Mouse (Mus musculus): ENCODE results near the gene Ipo5. TPM values are rescaled to one million over a fixed set of nuclear protein-coding genes. Genes with fewer than 3 reads are reported as not detected.
A peak's percentile ranks its signal among the peaks of the same experiment; 100 is the strongest.

The Ipo5 gene
- total and polyA plus RNA-seq, 2 experiments from 2014 or later = 46.5 to 65.4 TPM

- H3K4me3 ChIP-seq (ENCODE audit: low read depth, low read length) = no peak overlapping the region
- TF ChIP-seq CTCF (IDR thresholded peaks at IDR 0.05) = peak; percentile 82
- H3K9ac ChIP-seq (replicated peaks; ENCODE audit: low read length, poor library complexity, severe bottlenecking) = no peak overlapping the region
- peak; percentile 69 for DNase-seq (ENCODE audit: low spot score)
- no peak for ATAC-seq (ENCODE audit: low FRiP score)
- no peak overlapping the region for H3K27ac ChIP-seq (ENCODE audit: low read depth, low read length)
- H3K36me3 ChIP-seq (ENCODE audit: insufficient read depth, low read length) = no peaks in the 10 kb centered on the region
- H3K9me3 ChIP-seq (ENCODE audit: low read length) = no peaks in the 10 kb centered on the region
- 52% methylated on average over 3 of the region's 3 CpGs for WGBS
- no peak overlapping the region for H3K4me2 ChIP-seq (ENCODE audit: low read depth, low read length, poor library complexity, severe bottlenecking)
- no peaks in the 10 kb centered on the region for H3K27me3 ChIP-seq (ENCODE audit: insufficient read depth, low read length)
- no peaks in the 10 kb centered on the region for H3K4me1 ChIP-seq (ENCODE audit: insufficient read depth, low read length)
These were observed 68.5 kb downstream of the Ipo5 start for GRCm38 (mm10) chr14:120979559-120979958.

- no peaks in the 10 kb centered on the region for H3K27me3 ChIP-seq (ENCODE audit: insufficient read depth, low read length)
- TF ChIP-seq CTCF (IDR thresholded peaks at IDR 0.05) = no peak
These were observed 78.1 kb downstream of the Ipo5 start for GRCm38 (mm10) chr14:120989126-120989525.

More at GRCm38 (mm10) chr14:120989126-120989525, 78.1 kb downstream of the Ipo5 start:
- WGBS = 77% methylated on average over 6 of the region's 6 CpGs
- H3K27ac ChIP-seq (ENCODE audit: low read depth, low read length) = no peak overlapping the region
- H3K36me3 ChIP-seq (ENCODE audit: insufficient read depth, low read length) = no peaks in the 10 kb centered on the region
- H3K4me2 ChIP-seq (ENCODE audit: low read depth, low read length, poor library complexity, severe bottlenecking) = no peak overlapping the region
- H3K9me3 ChIP-seq (ENCODE audit: low read length) = no peaks in the 10 kb centered on the region
- no peak overlapping the region for H3K9ac ChIP-seq (replicated peaks; ENCODE audit: low read length, poor library complexity, severe bottlenecking)
- ATAC-seq (ENCODE audit: low FRiP score) = no peak
- no peak overlapping the region for H3K4me3 ChIP-seq (ENCODE audit: low read depth, low read length)
- DNase-seq (ENCODE audit: low spot score) = no peak
- H3K4me1 ChIP-seq (ENCODE audit: insufficient read depth, low read length) = no peaks in the 10 kb centered on the region

Other genes with a start within 250 kb of the Ipo5 start
- 99.4 and 113 TPM in 2 replicates for gene Farp1, start 124.0 kb downstream of the Ipo5 start, total RNA-seq (2014; rRNA removed)
- 38.9 and 41.8 TPM in 2 replicates for gene Farp1, start 124.0 kb downstream of the Ipo5 start, polyA plus RNA-seq (2015; fragmentation: Nextera tagmentation; extraction: Ambion mirVana)